Mouse (Mus musculus) layer of hippocampus, postnatal 14 days (tissue): Measurements from ENCODE around the gene Rsl1d1. TPM values are rescaled to one million over a fixed set of nuclear protein-coding genes. Genes with fewer than 3 reads are reported as not detected.

Experiments used
- DNase-seq, 2 experiments: peaks; one replicate each; pipeline ENCODE4 v3.0.0; 2021 to 2022; ENCODE audit warnings: low spot score in 2 of 2, mixed read lengths in 1 of 2
- long read RNA-seq, 2 experiments: library from polyadenylated mRNA; stranded (forward); transcript quantifications; one replicate each; pipeline ENCODE4 v2.0.0; 2021
- total RNA-seq, 2 experiments: library from RNA; stranded (reverse); gene quantifications; 2 replicates each; pipeline ENCODE4 v1.2.3; 2021

Rsl1d1 gene
- total RNA-seq: 10 to 100 TPM; 52.4 to 53.5 TPM
- long read RNA-seq, experiment 1, transcript Rsl1d1-201 (9 exons, 1,945 nt): major isoform, 55 of 63 reads
- long read RNA-seq, experiment 1, partial matches to known transcripts: 3 of 63 reads
- long read RNA-seq, experiment 1, other reads (novel, unspliced or antisense): 5 of 63 reads
- long read RNA-seq, experiment 2, transcript Rsl1d1-201 (9 exons, 1,945 nt): major isoform, 76 of 86 reads
- long read RNA-seq, experiment 2, partial matches to known transcripts: 0 of 86 reads
- long read RNA-seq, experiment 2, other reads (novel, unspliced or antisense): 8 of 86 reads

DNA sequence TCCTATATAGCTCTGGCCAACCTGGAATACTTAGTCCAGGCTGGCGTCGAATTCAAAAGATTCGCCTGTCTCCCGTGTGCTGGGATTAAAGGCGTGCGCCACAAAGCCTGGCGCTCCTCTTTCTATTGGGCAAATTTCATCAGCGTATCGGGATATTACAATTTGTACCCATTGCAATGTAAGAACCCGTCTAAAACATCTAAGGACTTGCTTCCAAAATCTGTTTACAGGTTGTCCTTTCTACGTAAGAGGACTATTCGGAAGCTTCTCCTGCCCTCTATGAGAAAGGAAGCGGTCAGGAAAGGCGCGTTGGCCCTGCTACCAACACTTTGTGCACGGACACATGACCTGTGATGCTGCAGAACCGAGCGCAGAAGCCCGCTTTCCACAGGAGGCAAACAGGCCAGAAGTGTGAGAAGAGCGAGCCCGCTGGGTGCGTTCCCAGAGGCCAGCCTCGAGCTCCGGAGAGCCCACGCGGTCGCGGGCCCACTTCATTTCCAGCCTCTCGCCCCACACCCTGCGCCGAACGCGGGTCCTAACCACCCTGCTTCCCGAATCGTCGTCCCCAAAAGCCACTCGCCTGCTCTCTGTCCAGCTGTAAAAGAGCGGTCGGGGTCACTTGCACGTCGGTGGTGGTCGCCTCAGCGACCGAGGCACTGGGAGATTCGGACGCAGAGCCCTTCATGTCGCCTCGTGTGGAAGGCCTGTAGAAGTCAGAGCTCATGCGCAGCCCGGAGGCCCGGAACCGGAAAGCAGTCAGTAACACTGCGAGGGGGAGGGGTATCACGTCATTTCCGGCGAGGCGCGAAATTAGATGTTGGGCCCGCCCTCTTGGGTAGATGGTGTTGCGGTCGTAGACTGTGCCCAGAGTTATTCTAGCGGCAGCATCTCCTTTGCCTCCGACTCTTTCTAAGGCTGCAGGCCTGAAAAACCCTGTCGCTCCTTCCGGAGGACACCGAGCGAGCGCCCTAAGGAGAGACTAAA is at the start of gene Rsl1d1:
Rsl1d1 (minus strand) TSS at position 761 of the 984 bp plus-strand sequence.
- peak; percentile 90 to 94 for DNase-seq

DNA sequence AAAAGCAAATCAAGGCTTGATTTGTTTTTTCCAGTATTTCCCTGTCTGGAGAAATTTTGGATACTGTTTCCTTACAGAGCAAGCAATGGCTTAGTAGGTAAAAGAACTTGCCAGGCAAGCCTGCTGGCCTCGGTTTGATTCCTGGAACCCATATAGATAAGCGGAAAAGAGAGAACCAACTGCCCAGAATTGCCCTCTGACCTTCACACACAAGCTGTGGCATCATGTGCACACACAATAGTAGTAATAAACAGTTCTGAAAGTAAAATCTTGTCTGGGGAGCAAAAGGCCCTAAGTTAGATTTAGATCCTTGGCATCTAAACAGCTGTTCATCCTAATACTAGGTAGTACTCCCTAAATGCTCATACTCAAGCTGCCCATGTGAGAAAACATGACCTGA is 44.7 kb upstream of the Rsl1d1 start:
- no peak for DNase-seq

DNA sequence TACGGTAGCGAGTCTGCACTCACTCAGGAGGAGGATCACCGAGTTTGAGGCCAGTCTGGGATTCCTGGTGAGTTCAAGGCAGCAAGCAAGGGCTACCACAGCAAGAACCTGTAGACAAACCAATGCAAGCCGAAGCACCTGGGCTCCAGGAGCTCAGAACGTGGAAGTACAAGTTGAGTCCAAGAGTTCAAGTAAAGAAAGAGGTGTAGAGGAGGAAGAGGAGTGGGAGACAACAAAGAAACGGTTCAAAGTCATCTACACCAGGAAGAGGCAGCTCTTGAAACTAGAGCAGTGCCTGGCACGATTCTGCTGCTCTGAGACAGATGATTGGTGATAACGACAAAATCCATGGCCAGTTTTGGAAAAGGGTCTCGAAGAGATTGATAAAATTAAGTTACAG is 42.6 kb upstream of the Rsl1d1 start:
- DNase-seq: no peak

DNA sequence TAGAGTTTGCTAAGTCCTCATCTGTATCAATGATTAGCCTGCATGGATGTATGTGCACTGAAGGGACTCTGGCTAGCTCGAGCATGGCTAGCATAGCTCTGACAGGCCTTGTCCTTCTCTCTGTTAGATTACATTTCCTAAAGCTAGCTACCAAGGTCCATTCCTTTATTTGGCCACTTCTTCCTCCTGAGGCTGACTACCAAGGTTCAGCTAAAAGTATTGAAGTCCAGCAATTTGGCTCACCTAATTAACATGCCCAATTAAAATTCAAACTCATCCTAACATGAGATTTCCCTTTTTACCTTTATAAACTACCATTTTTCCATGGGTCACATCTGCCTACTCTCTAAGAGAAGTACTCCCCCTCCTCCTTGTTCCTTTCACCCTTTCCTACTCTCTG is 39.3 kb upstream of the Rsl1d1 start:
- DNase-seq: no peak

DNA sequence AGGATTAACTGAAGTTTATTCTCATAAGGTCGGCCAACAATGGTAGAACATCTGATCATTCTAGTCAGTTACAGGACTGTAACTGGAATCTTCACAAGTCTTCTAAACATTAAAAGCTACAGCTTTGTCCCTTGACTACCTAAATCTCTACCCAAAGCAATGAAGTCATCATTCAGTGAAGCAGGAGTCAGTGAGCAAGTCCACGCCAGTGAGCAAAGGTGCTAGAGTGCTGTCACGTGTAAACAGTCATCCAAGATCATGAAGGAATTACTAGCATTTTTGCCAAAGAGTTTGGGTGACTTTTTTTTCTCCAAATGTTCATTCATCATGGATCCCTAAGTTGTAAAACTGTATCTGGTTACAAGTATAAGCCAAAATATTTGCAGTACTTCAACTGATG is 14.7 kb upstream of the Rsl1d1 start:
- DNase-seq: no peak

DNA sequence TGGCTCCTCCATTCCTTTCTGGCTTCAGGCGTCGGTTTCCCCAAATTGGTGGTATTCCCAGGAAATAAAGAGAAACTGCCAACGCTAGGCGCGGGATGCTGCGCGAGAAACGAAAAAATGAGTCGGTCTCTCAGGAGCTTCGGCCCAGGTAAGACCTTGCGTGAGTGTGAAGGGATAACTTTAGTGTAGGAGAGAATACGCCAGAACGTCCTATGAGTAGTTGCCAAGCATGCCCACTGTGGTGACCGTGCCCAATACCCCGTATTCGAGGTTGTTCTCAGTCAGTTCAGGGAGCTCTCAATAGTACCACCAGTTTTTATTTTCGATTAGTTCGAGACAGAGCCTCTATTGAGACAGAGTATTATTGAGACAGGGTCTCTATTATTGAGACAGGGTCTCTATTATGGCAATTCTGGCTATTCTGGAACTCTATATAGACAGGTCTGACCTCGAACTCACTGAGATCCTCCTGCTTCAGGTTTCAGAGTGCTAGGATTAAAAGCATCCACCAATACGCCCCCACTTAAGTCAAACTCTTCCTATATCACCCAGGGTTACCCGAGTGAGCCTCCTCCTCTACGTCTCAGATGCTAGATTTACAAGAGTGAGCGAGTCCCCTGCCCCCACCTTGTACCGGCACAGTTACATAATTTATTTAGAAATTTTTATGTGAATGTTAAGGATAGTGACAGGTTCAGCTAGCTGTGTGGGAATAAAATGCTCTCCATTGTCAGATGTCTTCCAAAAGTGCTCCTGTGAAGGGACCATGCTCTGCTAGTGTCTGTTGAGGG is 664 bp upstream of the Rsl1d1 start:
- DNase-seq: no peak

DNA sequence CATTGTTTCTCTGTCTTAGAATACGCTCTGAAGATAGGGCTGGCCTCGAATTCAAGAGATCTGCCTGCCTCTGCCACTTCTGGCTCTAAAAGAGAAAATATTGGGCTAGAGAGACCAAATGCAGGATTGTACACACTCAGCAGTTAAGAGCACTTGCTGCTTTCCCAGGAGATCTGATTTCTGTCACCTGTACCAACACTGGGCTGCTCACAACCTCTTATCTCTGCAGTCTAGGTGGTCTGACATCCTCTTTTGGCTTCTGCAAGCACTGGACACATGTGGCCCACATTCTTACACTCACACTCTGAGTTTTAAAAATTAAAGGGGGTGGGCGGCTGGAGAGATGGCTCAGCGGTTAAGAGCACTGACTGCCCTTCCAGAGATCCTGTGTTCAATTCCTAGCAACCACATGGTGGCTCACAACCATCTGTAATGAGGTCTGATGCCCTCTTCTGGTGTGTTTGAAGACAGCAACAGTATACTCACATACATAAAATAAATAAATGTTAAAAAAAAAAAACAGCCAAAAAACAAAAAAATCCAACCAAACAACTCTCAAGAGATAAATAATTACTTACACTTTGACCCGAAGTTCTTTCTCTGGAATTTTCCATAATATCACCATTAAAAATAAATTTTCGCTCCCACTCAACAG is 1.3 kb downstream of the Rsl1d1 start:
- no peak for DNase-seq

DNA sequence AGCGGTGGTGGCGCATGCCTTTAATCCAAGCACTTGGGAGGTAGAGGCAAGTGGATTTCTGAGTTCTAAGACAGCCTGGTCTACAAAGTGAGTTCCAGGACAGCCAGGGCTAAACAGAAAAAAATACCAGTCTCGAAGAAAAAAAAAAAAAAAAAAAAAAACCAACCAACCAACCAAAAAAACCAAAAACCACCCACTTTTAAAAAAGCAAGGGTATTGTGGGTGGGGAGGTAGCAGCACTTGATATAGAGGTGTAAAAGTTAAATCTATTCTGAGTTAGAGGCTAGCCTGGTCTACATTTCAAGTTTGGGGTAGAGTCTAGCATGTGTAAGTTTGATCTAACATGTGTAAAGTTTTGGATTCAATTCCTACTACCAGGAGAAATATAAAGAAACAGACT is 2.9 kb downstream of the Rsl1d1 start:
- no peak for DNase-seq

DNA sequence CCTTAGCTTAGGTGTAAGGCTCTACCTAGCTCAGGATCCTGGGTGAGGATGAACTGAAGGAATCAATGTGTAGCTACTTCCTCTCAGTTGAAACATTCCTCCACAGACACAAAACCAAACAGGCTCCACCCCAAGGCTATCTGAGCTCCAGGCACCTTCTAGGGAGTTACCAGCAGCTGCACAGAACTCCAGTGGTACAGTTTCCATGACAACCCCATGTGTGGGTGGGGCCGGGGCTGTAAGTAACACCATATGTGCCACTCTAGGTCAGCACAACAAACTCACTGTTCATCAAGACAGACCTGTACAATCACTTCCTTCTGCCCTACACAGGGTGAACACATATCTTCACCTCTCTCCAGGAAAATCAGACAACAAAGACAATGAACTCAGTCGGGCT is 4.7 kb downstream of the Rsl1d1 start:
- DNase-seq: no peak

DNA sequence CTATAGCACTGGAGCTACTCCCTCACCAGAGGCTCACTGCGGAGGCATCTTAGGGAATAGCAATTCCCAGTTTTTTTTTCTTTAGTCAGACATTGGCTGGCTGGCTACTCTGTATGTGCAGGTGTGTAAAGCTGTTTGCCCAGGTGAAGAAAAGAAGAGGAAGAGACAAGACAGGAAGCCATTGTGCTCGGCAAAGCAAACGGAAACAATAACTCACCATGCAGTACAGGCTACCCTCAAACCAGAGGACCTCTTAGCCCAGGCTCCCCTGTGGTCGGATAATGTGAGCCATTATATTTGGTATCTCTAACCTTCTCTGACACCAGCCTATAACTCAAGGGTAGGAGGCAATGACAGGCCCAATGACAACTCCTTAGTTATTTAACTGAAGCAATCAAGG is 6.1 kb downstream of the Rsl1d1 start:
- DNase-seq: no peak

DNA sequence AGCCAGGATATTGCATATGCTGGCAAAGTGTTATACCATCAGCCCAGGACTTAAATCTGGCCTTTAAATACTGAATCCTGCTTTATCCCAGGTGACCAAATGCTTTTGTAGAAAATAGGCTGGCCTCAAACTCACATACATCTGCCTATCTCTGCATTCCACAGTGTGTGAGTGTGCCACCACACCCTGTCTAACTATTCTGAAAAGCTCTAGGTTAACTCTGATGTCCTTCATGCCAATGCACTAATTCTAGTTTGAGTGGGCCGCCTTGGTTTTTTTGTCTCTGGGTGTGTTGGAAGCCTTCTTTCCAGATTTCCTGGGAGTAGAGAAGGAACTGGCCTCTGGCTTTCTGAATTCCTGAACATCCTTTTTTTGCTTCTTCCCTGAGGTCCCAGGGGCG is 9.9 kb downstream of the Rsl1d1 start:
- no peak for DNase-seq

DNA sequence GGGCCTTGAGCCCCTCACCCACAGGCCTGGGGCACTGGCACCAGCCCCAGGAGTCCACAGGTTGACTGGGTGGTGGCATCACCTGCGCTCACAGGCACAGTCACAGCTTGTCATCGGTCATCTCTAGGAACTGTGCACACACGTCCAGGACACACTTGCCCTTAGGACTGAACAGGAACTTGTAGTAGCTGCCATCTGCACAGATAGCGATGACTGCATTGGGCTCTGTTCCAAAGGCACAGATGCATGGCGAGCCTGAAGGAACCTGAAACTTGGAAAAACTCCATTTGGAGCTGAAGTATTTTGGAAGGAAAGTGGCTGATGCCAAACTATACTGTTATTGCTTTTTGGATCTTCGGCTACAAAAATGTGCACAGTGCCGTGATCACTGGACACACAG is 13.0 kb downstream of the Rsl1d1 start:
- peak in 1 of 2 experiments; percentile 19 for DNase-seq

DNA sequence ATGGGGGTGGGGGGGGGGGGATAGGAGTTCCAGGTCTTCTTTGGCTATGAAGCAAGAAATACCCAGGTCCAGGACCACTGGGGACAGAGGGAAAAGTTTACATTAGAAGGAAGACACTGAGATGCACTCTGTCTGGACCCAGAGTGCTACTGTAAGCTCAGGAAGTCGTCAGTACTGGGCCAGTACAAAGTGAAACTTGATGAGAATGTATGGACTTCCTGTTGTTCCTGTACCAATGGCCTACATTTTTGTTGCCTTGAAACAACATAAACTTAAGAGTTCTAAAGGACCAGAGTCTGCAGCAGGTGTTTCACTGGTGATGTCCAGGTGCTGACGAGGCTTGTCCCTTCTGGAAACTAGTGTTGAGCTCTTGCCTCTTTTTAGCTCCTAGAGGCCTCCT is 25.7 kb downstream of the Rsl1d1 start:
- DNase-seq: no peak

DNA sequence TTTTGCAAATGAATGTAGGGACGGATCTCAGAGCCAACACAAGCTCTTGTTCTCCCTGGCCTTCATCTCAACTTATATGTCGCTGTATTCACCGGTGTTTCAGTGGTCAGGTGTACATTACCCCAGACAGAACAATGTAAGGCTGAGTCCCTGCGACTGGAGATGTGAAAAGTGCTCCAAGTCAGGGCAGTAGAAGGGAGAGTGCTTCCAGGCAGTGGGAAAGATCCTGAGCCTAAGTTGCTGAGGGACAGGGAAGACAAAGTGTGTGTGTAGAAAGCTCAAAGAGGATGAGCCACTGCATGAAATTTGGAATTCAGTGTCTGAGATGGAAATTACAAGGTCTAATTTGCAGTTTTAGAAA is 26.3 kb downstream of the Rsl1d1 start:
- no peak for DNase-seq

DNA sequence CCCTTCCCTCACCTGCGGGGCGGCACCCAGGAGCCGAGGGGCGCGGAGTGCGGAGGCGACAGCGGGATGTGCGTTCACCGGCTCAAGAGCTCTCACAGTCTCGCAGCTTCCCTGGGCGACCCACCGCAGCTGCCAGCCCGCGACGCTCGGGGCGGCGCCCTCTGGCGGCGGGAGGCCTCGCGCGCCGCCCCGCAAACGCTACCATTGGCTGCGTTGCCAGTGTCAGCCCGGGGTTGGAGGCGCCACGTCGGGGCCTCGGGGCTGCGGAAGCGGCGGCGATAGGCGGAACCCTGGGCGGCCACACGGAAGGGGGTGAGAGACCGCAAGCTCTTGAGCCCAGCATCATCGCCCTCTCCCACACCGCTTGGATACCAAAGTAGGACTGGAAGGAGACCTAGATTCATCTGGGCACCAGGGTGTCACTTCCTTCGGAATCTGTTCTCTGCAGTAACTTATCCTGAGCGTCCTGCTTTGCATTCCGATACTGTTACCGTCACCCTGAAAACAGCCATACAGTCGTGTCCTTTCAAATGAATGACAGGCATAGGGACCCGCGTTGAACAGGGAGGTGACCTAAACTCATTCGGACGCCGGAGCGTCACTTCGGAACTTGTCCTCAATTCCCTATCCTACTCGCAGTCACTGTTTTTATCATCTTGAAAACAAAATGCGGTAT is 26.8 kb downstream of the Rsl1d1 start, which contains the start of gene Zc3h7a:
Zc3h7a (minus strand) TSS at position 186 of the 676 bp plus-strand sequence.
- DNase-seq: peak; percentile 88 to 91

DNA sequence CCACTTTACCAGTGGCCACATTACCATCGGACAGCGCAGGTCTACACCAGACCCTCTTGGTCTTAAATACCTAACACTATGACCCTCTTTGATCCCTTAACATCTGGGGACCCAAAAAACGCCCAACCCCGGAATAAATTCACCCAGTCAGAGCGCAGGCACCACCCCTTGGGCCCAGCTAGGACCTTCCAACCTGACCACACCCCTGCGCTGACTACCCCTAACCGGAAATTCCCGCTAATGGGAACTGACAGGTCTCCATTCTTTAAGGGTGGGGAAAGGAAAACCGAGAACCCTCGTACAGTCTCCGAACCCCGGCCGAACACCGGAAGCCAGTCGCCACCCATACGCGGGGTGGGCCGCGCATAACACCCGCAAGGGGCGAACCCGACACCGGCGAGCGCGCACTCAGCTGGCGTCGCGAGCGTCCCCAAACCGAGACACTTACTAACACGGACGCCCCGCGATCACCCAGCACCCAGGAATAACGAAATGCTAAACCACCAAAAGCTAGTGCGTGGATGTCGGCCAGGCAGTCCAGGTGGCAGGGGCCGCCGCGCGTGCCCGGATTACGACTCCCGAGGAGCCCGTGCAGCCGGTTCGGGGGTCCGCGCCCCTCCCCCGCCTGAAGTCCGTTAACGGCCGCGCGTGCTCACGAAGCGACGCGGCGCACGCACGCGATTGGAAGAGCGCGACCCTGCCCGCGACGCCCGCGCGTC is 27.5 kb downstream of the Rsl1d1 start:
- DNase-seq: peak; percentile 37 to 61

DNA sequence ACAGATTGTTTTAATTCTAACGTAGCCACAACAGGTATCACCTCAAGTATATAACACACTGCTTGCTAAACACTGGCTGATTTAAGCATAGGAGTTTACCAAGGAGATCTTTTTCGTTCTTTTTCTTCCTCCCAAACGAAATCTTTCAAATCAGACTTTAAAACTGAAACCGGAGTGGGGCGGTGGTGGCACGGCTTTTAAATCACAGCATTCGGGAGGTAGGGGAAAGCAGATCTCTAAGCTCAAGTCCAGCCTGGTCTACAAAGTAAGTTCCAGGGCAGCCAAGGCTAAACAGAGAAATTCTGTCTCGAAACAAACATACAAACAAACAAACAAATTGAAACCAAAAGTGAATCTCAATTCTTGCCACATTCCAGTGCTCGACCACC is 28.0 kb downstream of the Rsl1d1 start:
- DNase-seq: no peak

DNA sequence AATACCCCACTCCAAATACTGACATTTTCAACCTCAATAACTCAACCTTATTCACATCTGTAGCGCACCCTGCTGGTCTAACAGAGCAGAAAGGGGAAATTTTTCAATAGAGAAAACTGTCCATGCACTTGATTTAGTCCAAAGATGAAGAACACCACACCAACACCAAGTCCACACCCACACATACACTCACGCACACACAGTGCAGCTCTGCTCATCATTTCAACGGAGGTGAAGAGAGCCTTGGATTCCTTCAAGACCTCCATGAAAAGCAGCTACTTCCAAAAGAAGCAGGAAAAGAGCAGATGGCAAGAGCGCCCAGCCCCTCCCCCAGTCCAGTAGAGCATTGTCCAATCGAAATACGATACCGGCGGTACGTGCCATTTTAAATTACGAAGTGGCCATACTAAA is 28.5 kb downstream of the Rsl1d1 start:
- peak; percentile 46 to 58 for DNase-seq

DNA sequence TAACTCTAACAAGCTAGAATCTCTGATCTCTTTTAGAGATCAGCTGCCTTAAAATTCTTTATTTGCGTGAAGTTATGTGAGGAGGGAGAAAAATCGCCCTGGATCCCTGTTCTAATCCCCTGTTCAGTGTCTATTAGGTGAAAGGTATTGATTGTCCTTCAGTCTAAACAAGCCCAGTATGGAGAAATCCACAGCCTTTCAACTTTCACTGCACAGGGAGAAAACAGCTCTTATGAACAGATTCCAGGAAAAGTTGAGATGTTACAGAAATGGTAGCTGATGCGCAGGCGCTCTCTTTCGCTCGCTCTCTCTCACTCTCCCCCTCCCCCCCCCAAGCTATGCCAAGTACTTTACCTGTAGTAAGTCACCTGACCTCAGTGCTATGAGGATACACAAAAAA is 31.5 kb downstream of the Rsl1d1 start:
- DNase-seq: no peak

DNA sequence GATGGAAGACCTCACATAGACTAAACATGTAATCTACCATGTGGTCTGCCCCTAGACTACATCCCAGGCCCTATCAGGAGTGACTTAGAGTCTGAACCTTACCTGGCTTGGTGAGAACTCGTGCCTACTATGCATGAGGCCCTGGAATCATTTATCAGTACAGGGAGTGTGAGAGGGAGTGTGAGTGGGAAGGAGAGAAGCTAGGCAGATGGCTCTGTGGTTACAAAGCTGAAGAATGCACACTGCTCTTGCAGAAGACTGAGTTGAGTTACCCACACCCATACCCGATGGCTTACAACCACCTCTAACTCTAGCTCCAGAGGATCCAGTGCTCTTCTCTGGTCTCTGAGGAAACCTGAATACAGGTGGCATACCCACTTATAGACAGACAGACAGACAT is 36.7 kb downstream of the Rsl1d1 start:
- DNase-seq: peak in 1 of 2 experiments; percentile 38
